Mouse (Mus musculus) testis, adult 2 months (tissue): ENCODE results near the gene 1700024G13Rik.

Experiments
- CTCF ChIP-seq: fragments of 200-500 bp; IDR thresholded peaks from 2 replicates; pipeline ENCODE4 v1.5.1; 2012; ENCODE audit warnings: low read depth, mild to moderate bottlenecking, inconsistent platforms, low read length, moderate library complexity; ENCODE audit not compliant: control insufficient read depth, insufficient read depth, insufficient replicate concordance
- POLR2A ChIP-seq: fragments of 200-500 bp; IDR thresholded peaks from 2 replicates; pipeline ENCODE4 v1.6.1; 2012; ENCODE audit warnings: low read depth, mild to moderate bottlenecking, inconsistent platforms, low read length, moderate library complexity; ENCODE audit not compliant: control insufficient read depth

GRCm38 (mm10) chr14:32381619-32382018 is 6.6 kb downstream of the 1700024G13Rik start:
- no peak for TF ChIP-seq POLR2A
- TF ChIP-seq CTCF: no peak
